Mouse (Mus musculus): ENCODE results near the gene Radil.

The Radil gene

GRCm38 (mm10) chr5:142477866-142478615, 72.9 kb downstream of the Radil start:
- DNase-seq: no peak

GRCm38 (mm10) chr5:142477346-142477745, 73.6 kb downstream of the Radil start:
- DNase-seq: peak; percentile 55

- DNase-seq: no peak
Measured at GRCm38 (mm10) chr5:142475669-142476068, 75.2 kb downstream of the Radil start.

- no peak for DNase-seq
Measured at GRCm38 (mm10) chr5:142473696-142474095, 77.2 kb downstream of the Radil start.

- no peak for DNase-seq
Measured at GRCm38 (mm10) chr5:142469796-142470195, 81.1 kb downstream of the Radil start.

- no peak for DNase-seq
Measured at GRCm38 (mm10) chr5:142468375-142468774, 82.5 kb downstream of the Radil start.

- DNase-seq: peak; percentile 97
Measured at GRCm38 (mm10) chr5:142463461-142464454, 87.1 kb downstream of the Radil start, which contains the start of gene Ap5z1. Gene Ap5z1, plus strand, starts transcription at chr5:142463944.

- no peak for DNase-seq
Measured at GRCm38 (mm10) chr5:142463011-142463410, 87.9 kb downstream of the Radil start.

- no peak for DNase-seq
Measured at GRCm38 (mm10) chr5:142462641-142462948, 88.3 kb downstream of the Radil start.

- no peak for DNase-seq
Measured at GRCm38 (mm10) chr5:142461942-142462640, 88.8 kb downstream of the Radil start.

GRCm38 (mm10) chr5:142459834-142460233, 91.1 kb downstream of the Radil start:
- no peak for DNase-seq

- DNase-seq: no peak
Measured at GRCm38 (mm10) chr5:142458791-142459557, 91.9 kb downstream of the Radil start.

GRCm38 (mm10) chr5:142457345-142457744, 93.6 kb downstream of the Radil start:
- DNase-seq: peak; percentile 68

GRCm38 (mm10) chr5:142456318-142456717, 94.6 kb downstream of the Radil start:
- no peak for DNase-seq

GRCm38 (mm10) chr5:142453742-142454141, 97.2 kb downstream of the Radil start:
- no peak for DNase-seq

GRCm38 (mm10) chr5:142451759-142452158, 99.1 kb downstream of the Radil start:
- DNase-seq: peak; percentile 68

- no peak for DNase-seq
Measured at GRCm38 (mm10) chr5:142450846-142451245, 100.1 kb downstream of the Radil start.

- peak; percentile 51 for DNase-seq
Measured at GRCm38 (mm10) chr5:142448623-142449022, 102.3 kb downstream of the Radil start.

GRCm38 (mm10) chr5:142448076-142448475, 102.8 kb downstream of the Radil start:
- peak; percentile 95 for DNase-seq

- no peak for DNase-seq
Measured at GRCm38 (mm10) chr5:142445709-142446108, 105.2 kb downstream of the Radil start.

- DNase-seq: no peak
Measured at GRCm38 (mm10) chr5:142444791-142445531, 105.9 kb downstream of the Radil start.

- DNase-seq: no peak
Measured at GRCm38 (mm10) chr5:142443994-142444393, 106.9 kb downstream of the Radil start.

Measured in kidney, postnatal 10 days (tissue).